Mouse (Mus musculus) midbrain, embryonic 16.5 days (tissue): ENCODE measurements around the gene Zc3h7a. TPM values are rescaled to one million over a fixed set of nuclear protein-coding genes. Genes with fewer than 3 reads are reported as not detected.
A peak's percentile ranks its signal among the peaks of the same experiment; 100 is the strongest.

Experiments
- ATAC-seq: fragments of 200-750 bp; cut with Nextera tagmentation; 2 replicates; pipeline ENCODE4 v1.8.0; 2017; ENCODE audit warnings: moderate TSS enrichment
- H3K27ac ChIP-seq: fragments of 300-500 bp; sonication (generic); 2 replicates; pipeline ENCODE4 v1.5.1; 2014; ENCODE audit warnings: mild to moderate bottlenecking, low read length, mixed read lengths
- H3K27me3 ChIP-seq: fragments of 300-500 bp; sonication (generic); 2 replicates; pipeline ENCODE4 v1.6.1; 2014; ENCODE audit warnings: low read depth, low read length, mixed read lengths; ENCODE audit not compliant: control insufficient read depth, insufficient read depth
- H3K36me3 ChIP-seq: fragments of 300-500 bp; sonication (generic); 2 replicates; pipeline ENCODE4 v1.6.1; 2014; ENCODE audit warnings: mild to moderate bottlenecking, low read length, moderate library complexity, mixed read lengths; ENCODE audit not compliant: control insufficient read depth, insufficient read depth
- H3K4me1 ChIP-seq: fragments of 300-500 bp; sonication (generic); 2 replicates; pipeline ENCODE4 v1.6.1; 2014; ENCODE audit warnings: mild to moderate bottlenecking, low read length, mixed read lengths; ENCODE audit not compliant: control insufficient read depth, insufficient read depth
- H3K4me2 ChIP-seq: fragments of 300-500 bp; sonication (generic); 2 replicates; pipeline ENCODE4 v1.6.1; 2014; ENCODE audit warnings: mild to moderate bottlenecking, low read length, mixed read lengths
- H3K4me3 ChIP-seq: fragments of 300-500 bp; sonication (generic); 2 replicates; pipeline ENCODE4 v1.5.1; 2014; ENCODE audit warnings: low read depth, mild to moderate bottlenecking, low read length, moderate library complexity, mixed read lengths
- H3K9ac ChIP-seq: fragments of 300-500 bp; sonication (generic); 2 replicates; pipeline ENCODE4 v1.6.1; 2014; ENCODE audit warnings: low read depth, low read length, mixed read lengths
- H3K9me3 ChIP-seq: fragments of 300-500 bp; sonication (generic); replicated peaks from 2 replicates; pipeline ENCODE4 v1.6.1; 2014; ENCODE audit warnings: mild to moderate bottlenecking, low read length, mixed read lengths; ENCODE audit not compliant: control insufficient read depth, poor library complexity, severe bottlenecking
- WGBS: fragments of 180-500 bp; shearing (Covaris S2); extraction: QIAGEN DNeasy Blood & Tissue Kit; methylation state at CpG from one replicate; pipeline ENCODE4 v1.1.7; 2014; 5-methylcytosine and 5-hydroxymethylcytosine counted together
- polyA plus RNA-seq: library from polyadenylated mRNA; unstranded; fragments of >200 nt; fragmentation: Nextera tagmentation; extraction: Ambion mirVana; gene quantifications from 2 replicates; pipeline ENCODE4 v1.2.1, GENCODE M21; 2015

Zc3h7a gene
- polyA plus RNA-seq, 1 experiment from 2014 or later = 73.4 TPM

DNA sequence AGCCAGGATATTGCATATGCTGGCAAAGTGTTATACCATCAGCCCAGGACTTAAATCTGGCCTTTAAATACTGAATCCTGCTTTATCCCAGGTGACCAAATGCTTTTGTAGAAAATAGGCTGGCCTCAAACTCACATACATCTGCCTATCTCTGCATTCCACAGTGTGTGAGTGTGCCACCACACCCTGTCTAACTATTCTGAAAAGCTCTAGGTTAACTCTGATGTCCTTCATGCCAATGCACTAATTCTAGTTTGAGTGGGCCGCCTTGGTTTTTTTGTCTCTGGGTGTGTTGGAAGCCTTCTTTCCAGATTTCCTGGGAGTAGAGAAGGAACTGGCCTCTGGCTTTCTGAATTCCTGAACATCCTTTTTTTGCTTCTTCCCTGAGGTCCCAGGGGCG lies 17.0 kb upstream of the Zc3h7a start:
- no peak overlapping the region for H3K27ac ChIP-seq
- H3K9me3 ChIP-seq = no peaks in the 10 kb centered on the region
- peaks cover 49% of the 10 kb centered on the region for H3K36me3 ChIP-seq
- no peaks in the 10 kb centered on the region for H3K27me3 ChIP-seq
- H3K4me2 ChIP-seq = no peak overlapping the region
- ATAC-seq = no peak
- H3K4me3 ChIP-seq = no peak overlapping the region
- WGBS = 98% methylated on average over 2 of the region's 2 CpGs
- no peak overlapping the region for H3K9ac ChIP-seq
- H3K4me1 ChIP-seq = no peaks in the 10 kb centered on the region

GRCm38 (mm10) chr16:11190150-11190549 lies 14.0 kb upstream of the Zc3h7a start:
- Histone ChIP-seq H3K4me3 (no peak overlapping the region), H3K4me1 (no peaks in the 10 kb centered on the region), H3K27me3 (no peaks in the 10 kb centered on the region), H3K36me3 (peaks cover 27% of the 10 kb centered on the region), H3K27ac (no peak overlapping the region), H3K9me3 (no peaks in the 10 kb centered on the region), H3K4me2 (no peak overlapping the region), H3K9ac (no peak overlapping the region)
- 89% methylated on average over 7 of the region's 7 CpGs for WGBS
- no peak for ATAC-seq

- Histone ChIP-seq H3K27me3 (no peaks in the 10 kb centered on the region), H3K4me2 (peak overlapping the region; percentile 82; the same call in 1 of the 2 replicates), H3K9ac (no peak overlapping the region), H3K9me3 (no peaks in the 10 kb centered on the region), H3K27ac (no peak overlapping the region), H3K4me3 (no peak overlapping the region), H3K36me3 (no peaks in the 10 kb centered on the region), H3K4me1 (peaks cover 18% of the 10 kb centered on the region)
- no peak for ATAC-seq
- WGBS = 78% methylated on average over 2 of the region's 2 CpGs
These were observed 1.2 kb upstream of the Zc3h7a start for GRCm38 (mm10) chr16:11177404-11177803.

DNA sequence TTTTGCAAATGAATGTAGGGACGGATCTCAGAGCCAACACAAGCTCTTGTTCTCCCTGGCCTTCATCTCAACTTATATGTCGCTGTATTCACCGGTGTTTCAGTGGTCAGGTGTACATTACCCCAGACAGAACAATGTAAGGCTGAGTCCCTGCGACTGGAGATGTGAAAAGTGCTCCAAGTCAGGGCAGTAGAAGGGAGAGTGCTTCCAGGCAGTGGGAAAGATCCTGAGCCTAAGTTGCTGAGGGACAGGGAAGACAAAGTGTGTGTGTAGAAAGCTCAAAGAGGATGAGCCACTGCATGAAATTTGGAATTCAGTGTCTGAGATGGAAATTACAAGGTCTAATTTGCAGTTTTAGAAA lies 671 bp upstream of the Zc3h7a start:
- peak overlapping the region; percentile 69 for H3K9ac ChIP-seq
- H3K27ac ChIP-seq = peak overlapping the region; percentile 67

DNA sequence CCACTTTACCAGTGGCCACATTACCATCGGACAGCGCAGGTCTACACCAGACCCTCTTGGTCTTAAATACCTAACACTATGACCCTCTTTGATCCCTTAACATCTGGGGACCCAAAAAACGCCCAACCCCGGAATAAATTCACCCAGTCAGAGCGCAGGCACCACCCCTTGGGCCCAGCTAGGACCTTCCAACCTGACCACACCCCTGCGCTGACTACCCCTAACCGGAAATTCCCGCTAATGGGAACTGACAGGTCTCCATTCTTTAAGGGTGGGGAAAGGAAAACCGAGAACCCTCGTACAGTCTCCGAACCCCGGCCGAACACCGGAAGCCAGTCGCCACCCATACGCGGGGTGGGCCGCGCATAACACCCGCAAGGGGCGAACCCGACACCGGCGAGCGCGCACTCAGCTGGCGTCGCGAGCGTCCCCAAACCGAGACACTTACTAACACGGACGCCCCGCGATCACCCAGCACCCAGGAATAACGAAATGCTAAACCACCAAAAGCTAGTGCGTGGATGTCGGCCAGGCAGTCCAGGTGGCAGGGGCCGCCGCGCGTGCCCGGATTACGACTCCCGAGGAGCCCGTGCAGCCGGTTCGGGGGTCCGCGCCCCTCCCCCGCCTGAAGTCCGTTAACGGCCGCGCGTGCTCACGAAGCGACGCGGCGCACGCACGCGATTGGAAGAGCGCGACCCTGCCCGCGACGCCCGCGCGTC lies 545 bp downstream of the Zc3h7a start:
- Histone ChIP-seq H3K9me3 (no peaks in the 10 kb centered on the region), H3K4me3 (peak overlapping the region; percentile 58), H3K4me1 (peaks cover 18% of the 10 kb centered on the region), H3K4me2 (peak overlapping the region; percentile 75), H3K9ac (peak overlapping the region; percentile 69), H3K27me3 (no peaks in the 10 kb centered on the region), H3K36me3 (no peaks in the 10 kb centered on the region), H3K27ac (peak overlapping the region; percentile 67)
- under 1% methylated on average over 72 of the region's 72 CpGs for WGBS
- ATAC-seq = peak; percentile 70

More for the DNA sequence above, 671 bp upstream of the Zc3h7a start:
- Histone ChIP-seq H3K4me1 (peaks cover 18% of the 10 kb centered on the region), H3K4me2 (peak overlapping the region; percentile 82), H3K36me3 (no peaks in the 10 kb centered on the region), H3K27me3 (no peaks in the 10 kb centered on the region), H3K9me3 (no peaks in the 10 kb centered on the region), H3K4me3 (peak overlapping the region; percentile 58)
- ATAC-seq = no peak
- WGBS = 6% methylated on average over 4 of the region's 4 CpGs

- Histone ChIP-seq H3K9ac (peak overlapping the region; percentile 69), H3K4me3 (peak overlapping the region; percentile 58), H3K27ac (peak overlapping the region; percentile 10; the same call in 1 of the 2 replicates), H3K4me2 (peak overlapping the region; percentile 75), H3K9me3 (no peaks in the 10 kb centered on the region), H3K36me3 (no peaks in the 10 kb centered on the region), H3K27me3 (no peaks in the 10 kb centered on the region), H3K4me1 (peaks cover 18% of the 10 kb centered on the region)
- 9% methylated on average over 9 of the region's 9 CpGs for WGBS
- no peak for ATAC-seq
These were observed 1.1 kb downstream of the Zc3h7a start for GRCm38 (mm10) chr16:11175100-11175488.

- H3K36me3 ChIP-seq = no peaks in the 10 kb centered on the region
- peak overlapping the region; percentile 75 for H3K4me2 ChIP-seq
- H3K9ac ChIP-seq = peak overlapping the region; percentile 52
- peaks cover 18% of the 10 kb centered on the region for H3K4me1 ChIP-seq
- 9% methylated on average over 10 of the region's 10 CpGs for WGBS
- no peak for ATAC-seq
- no peak overlapping the region for H3K27ac ChIP-seq
- H3K9me3 ChIP-seq = no peaks in the 10 kb centered on the region
- H3K27me3 ChIP-seq = no peaks in the 10 kb centered on the region
- H3K4me3 ChIP-seq = peak overlapping the region; percentile 58
These were observed 1.5 kb downstream of the Zc3h7a start for GRCm38 (mm10) chr16:11174671-11175081.

- H3K9ac ChIP-seq = no peak overlapping the region
- H3K36me3 ChIP-seq = no peaks in the 10 kb centered on the region
- WGBS = 92% methylated on average over 6 of the region's 6 CpGs
- ATAC-seq = no peak
- no peaks in the 10 kb centered on the region for H3K9me3 ChIP-seq
- no peaks in the 10 kb centered on the region for H3K27me3 ChIP-seq
- peaks cover 10% of the 10 kb centered on the region for H3K4me1 ChIP-seq
- no peak overlapping the region for H3K4me3 ChIP-seq
- no peak overlapping the region for H3K4me2 ChIP-seq
- no peak overlapping the region for H3K27ac ChIP-seq
These were observed 4.5 kb downstream of the Zc3h7a start for GRCm38 (mm10) chr16:11171679-11172078.

GRCm38 (mm10) chr16:11166431-11166830 lies 9.8 kb downstream of the Zc3h7a start:
- H3K4me1 ChIP-seq = no peaks in the 10 kb centered on the region
- H3K27me3 ChIP-seq = no peaks in the 10 kb centered on the region
- H3K4me3 ChIP-seq = no peak overlapping the region
- H3K27ac ChIP-seq = no peak overlapping the region
- H3K9me3 ChIP-seq = no peaks in the 10 kb centered on the region
- peaks cover 7% of the 10 kb centered on the region for H3K36me3 ChIP-seq
- H3K9ac ChIP-seq = no peak overlapping the region
- 98% methylated on average over 2 of the region's 2 CpGs for WGBS
- no peak for ATAC-seq
- no peak overlapping the region for H3K4me2 ChIP-seq
